Mouse (Mus musculus) megakaryocyte progenitor cell, adult 5-6 weeks (primary cell): ENCODE measurements around the gene Olfr1311. TPM values are rescaled to one million over a fixed set of nuclear protein-coding genes. Genes with fewer than 3 reads are reported as not detected.
"Not testable (repeated sequence)": the region's sequence is repeated elsewhere in the genome, so short reads cannot be mapped to it uniquely, and the experiment has no call there.

Experiments
- ATAC-seq: replicated peaks from 2 replicates; pipeline ENCODE4 v1.8.0; 2016; ENCODE audit warnings: mild to moderate bottlenecking, moderate TSS enrichment, inconsistent platforms; ENCODE audit not compliant: poor library complexity
- total RNA-seq, 2 experiments: library from RNA; stranded (forward) in 1 of 2; stranded (reverse) in 1 of 2; fragments of 157-497, 149-512 nt in 1 of 2; fragments of 200-1000 nt in 1 of 2; gene quantifications; 2 replicates each; pipeline versions ENCODE4 v1.2.3 to v1.2.4; 2015 to 2017

The Olfr1311 gene
- not detected in 2 replicates for total RNA-seq (2015)
- total RNA-seq (2017) = not detected in 2 replicates

DNA sequence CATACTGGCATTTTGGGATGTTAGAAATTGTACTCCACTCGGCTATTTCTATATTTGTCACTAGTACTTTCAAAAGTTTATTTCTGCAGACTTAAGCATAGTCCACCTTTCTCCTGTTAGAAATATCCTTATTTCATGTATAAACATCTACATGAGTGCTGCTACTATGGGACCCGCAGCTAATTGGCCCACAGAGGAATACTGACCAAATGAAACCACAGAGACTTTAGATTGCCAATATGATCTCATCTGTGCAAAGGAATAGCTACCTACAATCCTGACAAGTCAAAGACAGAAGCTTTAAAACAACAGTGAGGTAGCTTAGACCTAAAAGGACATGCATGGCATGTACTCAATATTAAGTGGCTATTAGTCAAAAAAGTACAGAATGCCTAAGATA lies at the start of gene Olfr1311:
Gene Olfr1311 (minus strand): TSS at position 101 of the 400 bp plus-strand sequence.
- no peak for ATAC-seq

DNA sequence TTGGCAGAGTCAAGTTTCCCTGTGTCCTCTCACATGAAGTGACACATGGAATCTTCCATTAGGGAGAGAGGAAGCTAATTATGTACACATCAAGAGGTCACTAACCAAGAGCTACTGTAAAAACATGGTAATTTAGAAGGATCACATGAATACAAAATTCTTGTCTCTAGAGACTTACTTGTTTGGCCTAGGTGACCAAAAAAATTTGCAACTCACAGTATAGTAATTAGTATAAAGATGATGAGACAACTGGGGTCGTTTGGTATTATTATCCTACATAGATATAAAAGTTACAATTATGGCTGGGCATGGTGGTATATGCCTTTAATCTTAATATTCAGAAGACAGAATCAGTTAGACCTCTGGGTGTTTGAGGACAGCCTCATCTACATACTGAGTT lies 25.9 kb upstream of the Olfr1311 start, which contains the start of gene Olfr1312:
Gene Olfr1312 (minus strand): TSS at position 101 of the 400 bp plus-strand sequence.
- no peak for ATAC-seq

DNA sequence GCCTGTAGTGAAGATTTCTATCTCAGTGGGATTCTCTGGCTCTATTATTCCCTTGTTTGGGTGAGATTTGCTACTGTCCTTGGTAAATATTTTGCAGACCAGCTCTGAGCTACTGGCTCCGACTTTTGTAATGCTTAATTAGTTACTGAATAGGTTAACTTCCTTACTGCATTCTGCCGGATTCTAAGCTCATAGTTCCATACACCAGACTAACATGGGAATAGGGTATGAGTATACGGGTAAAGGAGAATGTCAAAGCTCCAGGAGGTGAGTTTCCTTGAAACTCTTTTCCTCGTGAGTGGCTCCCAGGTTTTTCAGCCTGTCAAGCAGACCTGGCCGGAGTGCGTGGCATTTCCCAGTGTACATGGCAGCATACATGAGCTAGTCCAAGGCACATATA lies 2.8 kb upstream of the Olfr1311 start:
- not testable (repeated sequence) for ATAC-seq

DNA sequence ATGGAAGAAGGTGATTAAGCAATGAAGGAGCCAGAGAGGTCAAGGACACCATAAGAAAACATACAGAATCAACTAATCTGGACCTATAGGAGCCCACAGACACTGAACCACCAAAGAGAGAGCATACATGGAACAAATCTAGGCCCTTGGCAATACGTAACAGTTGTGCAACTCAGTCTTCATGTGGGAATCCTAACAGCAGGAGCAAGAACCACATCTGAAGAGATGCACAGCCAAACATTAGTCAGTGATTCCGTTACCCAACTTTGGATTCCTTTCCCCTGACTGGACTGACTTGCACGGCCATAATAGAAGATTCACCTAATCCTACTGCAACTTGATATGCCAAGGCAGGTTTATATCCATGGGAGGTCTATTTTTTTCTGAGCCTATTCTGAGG lies 9.3 kb downstream of the Olfr1311 start:
- ATAC-seq = no peak

DNA sequence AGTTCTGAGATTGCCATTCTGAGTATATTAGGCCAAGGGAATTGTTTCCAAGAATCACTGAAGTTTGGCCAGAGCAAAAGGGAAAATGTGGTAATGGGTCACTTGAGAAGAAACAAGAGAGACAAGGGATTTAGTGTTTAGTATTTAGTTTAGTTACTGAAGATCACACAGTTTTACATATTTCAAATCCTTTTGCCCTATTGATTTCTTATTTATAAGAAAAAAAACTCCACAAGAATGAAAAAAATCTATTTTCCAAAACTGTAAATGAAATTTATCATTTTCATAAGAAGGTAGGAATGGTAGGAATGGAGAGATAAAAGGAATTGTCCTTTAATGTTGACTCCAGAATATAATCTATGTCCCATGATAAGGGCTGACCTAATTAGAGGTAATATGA lies 11.6 kb downstream of the Olfr1311 start, which contains the start of gene Olfr1310:
Gene Olfr1310 (minus strand): TSS at position 101 of the 400 bp plus-strand sequence.
- ATAC-seq = no peak

DNA sequence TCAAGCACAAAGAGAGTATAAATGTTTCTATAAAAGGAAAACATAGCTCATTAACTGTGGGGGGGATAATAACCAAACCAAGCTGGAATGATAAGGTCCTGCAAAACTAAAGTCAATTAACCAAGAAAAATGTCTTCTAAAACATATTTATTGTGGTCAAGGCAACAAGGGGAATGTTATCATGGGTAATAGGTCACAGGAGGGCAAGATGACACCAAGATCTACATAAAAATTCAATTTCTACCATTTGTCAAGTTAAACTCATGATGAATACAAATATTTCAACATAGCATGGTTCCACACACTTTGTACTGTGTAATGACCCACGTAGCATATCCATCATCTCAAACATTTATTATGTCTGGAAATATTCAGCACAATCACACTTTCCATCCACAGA lies 34.0 kb downstream of the Olfr1311 start, which contains the start of gene Olfr1309:
Gene Olfr1309 (minus strand): TSS at position 101 of the 400 bp plus-strand sequence.
- ATAC-seq = no peak

Other genes starting within 250 kb of the Olfr1311 start
- not detected in 2 replicates for gene Olfr1302, start 247.0 kb downstream of the Olfr1311 start, total RNA-seq (2015)
- gene Olfr1302, start 247.0 kb downstream of the Olfr1311 start, total RNA-seq (2017) = not detected in 2 replicates
- not detected in 2 replicates for gene Olfr1303, start 204.1 kb downstream of the Olfr1311 start, total RNA-seq (2015)
- not detected in 2 replicates for gene Olfr1303, start 204.1 kb downstream of the Olfr1311 start, total RNA-seq (2017)
- not detected in 2 replicates for gene Olfr1305, start 147.3 kb downstream of the Olfr1311 start, total RNA-seq (2015)
- gene Olfr1305, start 147.3 kb downstream of the Olfr1311 start, total RNA-seq (2017) = not detected in 2 replicates
- gene Olfr1306, start 108.1 kb downstream of the Olfr1311 start, total RNA-seq (2015) = not detected in 2 replicates
- not detected in 2 replicates for gene Olfr1306, start 108.1 kb downstream of the Olfr1311 start, total RNA-seq (2017)
- not detected in 2 replicates for gene Olfr1307, start 75.0 kb downstream of the Olfr1311 start, total RNA-seq (2015)
- 0.03 TPM in 1 of 2 replicates, not detected in the other for gene Olfr1307, start 75.0 kb downstream of the Olfr1311 start, total RNA-seq (2017)
- gene Olfr1308, start 59.5 kb downstream of the Olfr1311 start, total RNA-seq (2015) = not detected in 2 replicates
- gene Olfr1308, start 59.5 kb downstream of the Olfr1311 start, total RNA-seq (2017) = not detected in 2 replicates
- not detected in 2 replicates for gene Olfr1309, start 34.1 kb downstream of the Olfr1311 start, total RNA-seq (2015)
- not detected in 2 replicates for gene Olfr1309, start 34.1 kb downstream of the Olfr1311 start, total RNA-seq (2017)
- not detected in 2 replicates for gene Olfr1310, start 11.7 kb downstream of the Olfr1311 start, total RNA-seq (2015)
- gene Olfr1310, start 11.7 kb downstream of the Olfr1311 start, total RNA-seq (2017) = not detected in 2 replicates
- gene Olfr1312, start 25.8 kb upstream of the Olfr1311 start, total RNA-seq (2015) = not detected in 2 replicates
- gene Olfr1312, start 25.8 kb upstream of the Olfr1311 start, total RNA-seq (2017) = not detected in 2 replicates
- not detected in 2 replicates for gene Olfr1313, start 53.4 kb upstream of the Olfr1311 start, total RNA-seq (2015)
- not detected in 2 replicates for gene Olfr1313, start 53.4 kb upstream of the Olfr1311 start, total RNA-seq (2017)
- gene Olfr1314, start 72.4 kb upstream of the Olfr1311 start, total RNA-seq (2015) = not detected in 2 replicates
- not detected in 2 replicates for gene Olfr1314, start 72.4 kb upstream of the Olfr1311 start, total RNA-seq (2017)
- gene Olfr1315-ps1, start 91.0 kb upstream of the Olfr1311 start, total RNA-seq (2015) = not detected in 2 replicates
- not detected in 2 replicates for gene Olfr1315-ps1, start 91.0 kb upstream of the Olfr1311 start, total RNA-seq (2017)
- gene Olfr1316, start 110.6 kb upstream of the Olfr1311 start, total RNA-seq (2015) = not detected in 2 replicates
- not detected in 2 replicates for gene Olfr1316, start 110.6 kb upstream of the Olfr1311 start, total RNA-seq (2017)
- not detected in 2 replicates for gene Olfr1317, start 115.9 kb upstream of the Olfr1311 start, total RNA-seq (2015)
- not detected in 2 replicates for gene Olfr1317, start 115.9 kb upstream of the Olfr1311 start, total RNA-seq (2017)
- not detected in 2 replicates for gene Olfr1318, start 129.8 kb upstream of the Olfr1311 start, total RNA-seq (2015)
- not detected in 2 replicates for gene Olfr1318, start 129.8 kb upstream of the Olfr1311 start, total RNA-seq (2017)
- gene Lpcat4, start 215.1 kb upstream of the Olfr1311 start, total RNA-seq (2015) = 20.5 and 25.2 TPM in 2 replicates
- 7.8 and 8.5 TPM in 2 replicates for gene Lpcat4, start 215.1 kb upstream of the Olfr1311 start, total RNA-seq (2017)
- not detected in 2 replicates for gene Nutm1, start 234.9 kb upstream of the Olfr1311 start, total RNA-seq (2015)
- not detected in 2 replicates for gene Nutm1, start 234.9 kb upstream of the Olfr1311 start, total RNA-seq (2017)
- gene Nop10, start 237.5 kb upstream of the Olfr1311 start, total RNA-seq (2015) = 153 and 154 TPM in 2 replicates
- 182 and 256 TPM in 2 replicates for gene Nop10, start 237.5 kb upstream of the Olfr1311 start, total RNA-seq (2017)
- gene Slc12a6, start 241.4 kb upstream of the Olfr1311 start, total RNA-seq (2015) = 55.6 and 71.4 TPM in 2 replicates
- gene Slc12a6, start 241.4 kb upstream of the Olfr1311 start, total RNA-seq (2017) = 50.6 and 58.6 TPM in 2 replicates
- 0.17 TPM in 1 of 2 replicates, not detected in the other for gene Gm21985, start 241.9 kb upstream of the Olfr1311 start, total RNA-seq (2015)
- 0.57 and 1.3 TPM in 2 replicates for gene Gm21985, start 241.9 kb upstream of the Olfr1311 start, total RNA-seq (2017)